Mouse (Mus musculus) spleen, postnatal 4 days (tissue): Measurements from ENCODE around the gene Dusp23.

Experiments
- DNase-seq, 2 experiments: peaks; one replicate each; pipeline ENCODE4 v3.0.0; 2022; ENCODE audit warnings: low spot score in 2 of 2

Dusp23 gene

GRCm38 (mm10) chr1:172632451-172633326 is at the start of gene Dusp23:
TSS of gene Dusp23 (minus strand) at chr1:172632962.
- peak; percentile 84 to 91 for DNase-seq

- DNase-seq: no peak
These were observed 48.0 kb upstream of the Dusp23 start for GRCm38 (mm10) chr1:172680742-172681141.

DNA sequence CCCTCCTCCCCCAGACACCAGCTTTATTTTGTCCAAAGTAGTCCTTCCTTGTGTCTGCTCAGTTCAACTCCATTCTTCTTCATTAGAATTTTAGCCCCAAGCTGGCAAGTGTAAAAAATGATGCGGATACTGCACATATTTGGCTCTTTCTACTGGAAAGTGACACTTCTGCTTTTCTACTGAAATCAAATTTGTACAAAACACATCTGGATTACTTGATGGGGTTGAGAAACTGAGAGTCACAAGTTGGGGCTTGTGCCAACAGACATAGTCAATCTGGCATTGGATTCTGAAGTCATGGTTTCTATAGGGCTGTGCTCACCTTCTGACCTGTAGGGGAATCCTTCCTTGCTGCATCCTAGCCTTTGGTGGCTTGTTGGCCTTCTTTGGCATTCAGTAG is 38.0 kb upstream of the Dusp23 start:
- DNase-seq: no peak

GRCm38 (mm10) chr1:172667597-172667996 is 34.8 kb upstream of the Dusp23 start:
- DNase-seq: no peak

- DNase-seq: no peak
These were observed 32.7 kb upstream of the Dusp23 start for GRCm38 (mm10) chr1:172665457-172665856.

GRCm38 (mm10) chr1:172659688-172660087 is 26.9 kb upstream of the Dusp23 start:
- DNase-seq: no peak

DNA sequence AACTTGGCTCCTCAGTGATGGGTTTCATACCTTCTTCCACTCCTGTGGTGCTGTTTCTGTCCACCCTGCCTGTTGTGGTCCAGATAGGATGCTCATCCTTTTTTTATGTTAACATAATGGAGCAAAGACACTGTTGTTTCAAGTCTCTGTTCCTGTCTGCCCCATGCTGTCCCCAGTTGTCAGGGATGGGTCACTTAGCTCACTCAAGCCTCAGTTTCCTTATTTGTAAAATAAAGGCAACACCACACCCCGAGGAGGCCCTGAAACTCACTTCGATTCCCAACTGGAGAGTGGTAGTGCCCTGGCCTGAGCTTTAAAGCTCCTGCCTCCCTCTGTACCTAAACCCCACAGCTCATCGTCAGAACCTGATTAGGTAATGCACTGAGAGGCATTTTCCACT is 24.5 kb upstream of the Dusp23 start:
- no peak for DNase-seq

- DNase-seq: no peak
These were observed 21.1 kb upstream of the Dusp23 start for GRCm38 (mm10) chr1:172653900-172654299.

DNA sequence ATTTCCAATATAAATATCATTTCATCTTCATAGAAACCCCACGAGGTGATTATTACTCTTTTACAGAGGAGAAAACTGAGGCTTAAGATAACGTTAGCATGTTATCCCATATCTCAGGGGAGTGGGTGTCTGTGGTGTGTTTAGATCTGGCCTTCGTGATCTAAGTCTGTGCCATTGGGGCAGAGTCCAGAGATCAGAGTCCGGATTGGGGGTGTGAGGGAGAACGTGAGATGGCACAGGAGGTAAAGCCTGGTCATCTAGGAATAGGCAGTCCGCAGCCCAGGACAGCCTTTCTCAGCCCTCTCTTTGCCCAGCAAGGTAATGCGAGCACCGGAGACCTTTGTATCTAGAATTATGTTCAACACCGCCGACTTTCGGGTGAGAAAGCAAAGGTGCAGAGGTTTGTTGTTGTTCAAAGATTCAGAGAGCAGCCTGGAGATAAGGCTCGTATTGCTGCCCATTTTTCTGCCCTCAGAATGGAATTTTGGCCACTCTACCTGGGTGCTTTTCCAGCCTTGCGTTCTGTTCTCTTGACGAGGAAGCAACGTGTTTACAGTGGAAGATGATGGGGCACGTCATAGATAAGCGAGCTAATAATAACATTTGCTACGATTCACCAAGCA is 19.4 kb upstream of the Dusp23 start:
- DNase-seq: no peak

- DNase-seq: no peak
These were observed 18.7 kb upstream of the Dusp23 start for GRCm38 (mm10) chr1:172651288-172651987.

- DNase-seq: peak in 1 of 2 experiments; percentile 43
These were observed 17.9 kb upstream of the Dusp23 start for GRCm38 (mm10) chr1:172650519-172651287.

DNA sequence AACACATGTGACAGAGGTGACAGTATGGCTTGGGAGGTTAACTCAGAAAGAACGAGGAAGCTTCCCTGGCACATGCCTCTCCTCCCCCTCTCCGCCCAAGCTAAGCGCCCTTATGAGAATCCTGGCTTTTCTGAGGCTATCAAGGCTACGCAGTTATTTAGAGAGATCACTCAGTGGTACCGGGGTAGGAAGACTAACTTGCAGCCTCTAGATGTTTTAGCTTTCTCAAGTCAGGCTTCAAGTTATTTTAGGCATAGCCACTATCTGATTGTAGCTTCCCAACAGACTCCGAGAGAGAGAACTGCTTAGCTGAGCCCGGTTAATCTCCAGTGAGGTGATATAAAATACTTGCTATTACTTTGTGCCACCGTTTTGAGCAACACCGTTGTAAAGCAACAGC is 16.6 kb upstream of the Dusp23 start:
- DNase-seq: peak in 1 of 2 experiments; percentile 52

DNA sequence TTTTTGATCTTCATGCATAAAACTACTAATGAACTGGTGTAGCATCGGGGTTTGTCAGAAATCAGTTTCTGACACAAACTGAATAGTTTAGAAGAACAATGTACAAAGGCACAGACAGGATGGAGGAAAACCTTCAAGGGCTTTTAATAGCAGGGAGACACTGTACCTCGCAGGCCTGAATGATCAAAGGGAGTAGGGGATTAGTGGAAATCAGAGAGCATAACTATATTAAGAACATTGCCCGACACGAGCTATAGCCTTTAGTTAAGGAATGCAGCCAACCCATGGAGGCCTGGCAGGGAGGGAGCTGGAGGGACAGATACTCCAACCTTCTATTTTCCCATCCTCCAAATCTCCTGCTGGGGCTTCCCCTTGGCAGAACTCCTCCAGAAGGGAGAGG is 14.5 kb upstream of the Dusp23 start:
- no peak for DNase-seq

DNA sequence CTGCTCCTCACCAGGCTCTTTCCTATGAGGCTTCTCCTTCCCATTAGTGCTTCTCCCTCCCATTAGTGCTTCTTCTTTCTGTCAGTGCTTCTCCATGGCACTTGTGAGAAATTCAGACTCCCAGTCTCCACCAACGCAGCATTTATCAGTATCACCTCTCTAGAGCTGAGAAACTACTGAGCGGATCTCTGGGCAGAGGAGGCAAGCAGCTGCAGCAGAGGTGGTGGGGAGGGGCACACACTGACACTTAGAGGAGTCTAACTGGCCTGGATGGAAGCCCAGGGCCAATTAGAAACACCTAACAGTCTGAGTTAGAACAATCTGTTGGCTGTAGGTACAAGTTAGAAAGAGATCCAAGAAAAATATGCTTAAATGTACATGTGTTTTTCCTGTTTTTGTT is 6.0 kb upstream of the Dusp23 start:
- DNase-seq: no peak

GRCm38 (mm10) chr1:172637801-172638200 is 5.0 kb upstream of the Dusp23 start:
- DNase-seq: no peak

GRCm38 (mm10) chr1:172636266-172636665 is 3.5 kb upstream of the Dusp23 start:
- DNase-seq: no peak

GRCm38 (mm10) chr1:172635258-172635657 is 2.5 kb upstream of the Dusp23 start:
- no peak for DNase-seq

GRCm38 (mm10) chr1:172634136-172634535 is 1.4 kb upstream of the Dusp23 start:
- no peak for DNase-seq

- no peak for DNase-seq
These were observed 1.0 kb downstream of the Dusp23 start for GRCm38 (mm10) chr1:172631721-172632120.

DNA sequence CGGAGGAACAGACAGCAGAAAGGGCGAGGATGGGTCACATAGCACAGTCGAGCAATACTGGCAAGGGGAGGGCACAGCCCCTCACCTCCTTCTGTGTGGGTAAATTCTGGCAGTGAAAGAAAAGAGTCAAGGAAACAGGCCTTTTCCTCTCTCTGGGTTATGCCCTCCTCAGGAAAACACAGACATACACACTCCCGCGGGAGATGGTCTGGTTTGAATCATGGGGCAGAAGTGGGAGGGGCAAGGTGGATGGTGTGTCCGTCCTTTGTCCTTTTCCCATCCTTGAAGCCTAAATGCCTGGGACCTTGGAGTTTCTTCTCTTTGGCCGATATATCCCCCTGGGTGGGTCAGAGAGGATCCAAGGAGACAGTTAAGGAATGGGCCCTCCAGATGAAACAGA is 2.9 kb downstream of the Dusp23 start:
- no peak for DNase-seq

GRCm38 (mm10) chr1:172626306-172626705 is 6.5 kb downstream of the Dusp23 start:
- no peak for DNase-seq

GRCm38 (mm10) chr1:172624081-172624480 is 8.7 kb downstream of the Dusp23 start:
- no peak for DNase-seq
